Mouse (Mus musculus) embryonic fibroblast, embryonic 13.5 days (primary cell): ENCODE results near the gene Oxld1. TPM values are rescaled to one million over a fixed set of nuclear protein-coding genes. Genes with fewer than 3 reads are reported as not detected.

Experiments
- H3K27ac ChIP-seq: 2 replicates; pipeline ENCODE4 v1.5.1; 2012; ENCODE audit warnings: low read length, control low read depth, inconsistent platforms; ENCODE audit not compliant: insufficient read depth
- H3K4me1 ChIP-seq: 2 replicates; pipeline ENCODE4 v1.6.1; 2011; ENCODE audit warnings: low read length; ENCODE audit not compliant: control insufficient read depth, insufficient read depth
- H3K4me3 ChIP-seq: 2 replicates; pipeline ENCODE4 v1.5.1; 2011; ENCODE audit warnings: mild to moderate bottlenecking, control low read depth, low read length; ENCODE audit not compliant: insufficient read depth
- CTCF ChIP-seq: IDR thresholded peaks from 2 replicates; pipeline ENCODE4 v1.5.1; 2011; ENCODE audit warnings: mild to moderate bottlenecking, control low read depth, low read length, moderate library complexity, borderline replicate concordance; ENCODE audit not compliant: insufficient read depth
- POLR2A ChIP-seq: IDR thresholded peaks from 2 replicates; pipeline ENCODE4 v1.6.1; 2011; ENCODE audit warnings: low read depth, mild to moderate bottlenecking, control low read depth, low read length, moderate library complexity
- polyA plus RNA-seq: library from polyadenylated mRNA; stranded (reverse); fragments of >200 nt; gene quantifications from 2 replicates; pipeline ENCODE4 v1.2.4, GENCODE M21; 2011; ENCODE audit warnings: low read depth; ENCODE audit not compliant: missing spikeins, insufficient read length

The Oxld1 gene
- polyA plus RNA-seq: 5.6 TPM in 2 replicates

GRCm38 (mm10) chr11:120457772-120458751 lies at the start of gene Oxld1, which contains the start of gene Ccdc137:
TSS of gene Oxld1 (minus strand) at chr11:120458068.
TSS of gene Ccdc137 (plus strand) at chr11:120458115.
- no peaks in the 10 kb centered on the region for H3K4me1 ChIP-seq
- peak within 1 kb of the TSS; percentile 16 for H3K27ac ChIP-seq
- TF ChIP-seq CTCF: no peak
- TF ChIP-seq POLR2A: peak; percentile 84
- H3K4me3 ChIP-seq: peak within 1 kb of the TSS; percentile 83

GRCm38 (mm10) chr11:120506899-120507298 lies 49.0 kb upstream of the Oxld1 start:
- Histone ChIP-seq H3K4me3 (no peak overlapping the region), H3K27ac (no peak overlapping the region), H3K4me1 (peaks cover 5% of the 10 kb centered on the region; the same call in 1 of the 2 replicates)
- no peak for TF ChIP-seq CTCF
- no peak for TF ChIP-seq POLR2A

GRCm38 (mm10) chr11:120505661-120506060 lies 47.8 kb upstream of the Oxld1 start:
- no peak overlapping the region for H3K27ac ChIP-seq
- H3K4me1 ChIP-seq: peaks cover 5% of the 10 kb centered on the region; the same call in 1 of the 2 replicates
- TF ChIP-seq CTCF (no peak), POLR2A (no peak)
- H3K4me3 ChIP-seq: no peak overlapping the region

- Histone ChIP-seq H3K4me3 (no peak overlapping the region), H3K27ac (no peak overlapping the region), H3K4me1 (no peaks in the 10 kb centered on the region)
- TF ChIP-seq POLR2A: no peak; the same call in 1 of the 2 replicates
- no peak for TF ChIP-seq CTCF
These were observed 43.8 kb upstream of the Oxld1 start for GRCm38 (mm10) chr11:120501701-120502100.

- TF ChIP-seq POLR2A (no peak; the same call in 1 of the 2 replicates), CTCF (no peak)
- H3K27ac ChIP-seq: no peak overlapping the region
- no peaks in the 10 kb centered on the region for H3K4me1 ChIP-seq
- H3K4me3 ChIP-seq: no peak overlapping the region
These were observed 43.1 kb upstream of the Oxld1 start for GRCm38 (mm10) chr11:120501018-120501417.

- TF ChIP-seq CTCF (no peak), POLR2A (no peak)
- H3K4me3 ChIP-seq: no peak overlapping the region
- no peak overlapping the region for H3K27ac ChIP-seq
- H3K4me1 ChIP-seq: no peaks in the 10 kb centered on the region
These were observed 42.5 kb upstream of the Oxld1 start for GRCm38 (mm10) chr11:120500357-120500756.

- TF ChIP-seq POLR2A (no peak), CTCF (no peak)
- Histone ChIP-seq H3K4me1 (no peaks in the 10 kb centered on the region), H3K4me3 (no peak overlapping the region), H3K27ac (no peak overlapping the region)
These were observed 42.0 kb upstream of the Oxld1 start for GRCm38 (mm10) chr11:120499894-120500293.

- Histone ChIP-seq H3K4me1 (no peaks in the 10 kb centered on the region), H3K4me3 (no peak overlapping the region), H3K27ac (no peak overlapping the region)
- TF ChIP-seq POLR2A (no peak), CTCF (no peak)
These were observed 41.0 kb upstream of the Oxld1 start for GRCm38 (mm10) chr11:120498891-120499290.

GRCm38 (mm10) chr11:120498226-120498625 lies 40.4 kb upstream of the Oxld1 start:
- Histone ChIP-seq H3K27ac (no peak overlapping the region), H3K4me1 (no peaks in the 10 kb centered on the region), H3K4me3 (no peak overlapping the region)
- TF ChIP-seq POLR2A (no peak), CTCF (no peak)

- Histone ChIP-seq H3K4me3 (no peak overlapping the region), H3K27ac (no peak overlapping the region), H3K4me1 (no peaks in the 10 kb centered on the region)
- no peak for TF ChIP-seq POLR2A
- TF ChIP-seq CTCF: no peak
These were observed 39.6 kb upstream of the Oxld1 start for GRCm38 (mm10) chr11:120497436-120497835.
